Mouse (Mus musculus) embryonic facial prominence, embryonic 14.5 days (tissue): ENCODE data around the gene Glyctk. TPM values are rescaled to one million over a fixed set of nuclear protein-coding genes. Genes with fewer than 3 reads are reported as not detected.

ENCODE experiments used
- ATAC-seq: fragments of 200-750 bp; cut with Nextera tagmentation; 2 replicates; pipeline ENCODE4 v1.8.0; 2017; ENCODE audit warnings: low read depth, moderate number of reproducible peaks, moderate TSS enrichment
- DNase-seq: peaks from one replicate; pipeline ENCODE4 v3.0.0-alpha.2; 2015; ENCODE audit warnings: low spot score
- H3K27ac ChIP-seq: fragments of 300-500 bp; sonication (generic); replicated peaks from 2 replicates; pipeline ENCODE4 v1.5.1; 2014; ENCODE audit warnings: low read depth, mild to moderate bottlenecking, low read length, moderate library complexity
- H3K27me3 ChIP-seq: fragments of 300-500 bp; sonication (generic); replicated peaks from 2 replicates; pipeline ENCODE4 v1.6.1; 2014; ENCODE audit warnings: low read length; ENCODE audit not compliant: control insufficient read depth, insufficient read depth
- H3K36me3 ChIP-seq: fragments of 300-500 bp; sonication (generic); 2 replicates; pipeline ENCODE4 v1.6.1; 2014; ENCODE audit warnings: low read length, mixed read lengths; ENCODE audit not compliant: control insufficient read depth, insufficient read depth
- H3K4me1 ChIP-seq: fragments of 300-500 bp; sonication (generic); 2 replicates; pipeline ENCODE4 v1.6.1; 2014; ENCODE audit warnings: antibody characterized with exemption, low read length; ENCODE audit not compliant: control insufficient read depth, insufficient read depth
- H3K4me2 ChIP-seq: fragments of 300-500 bp; sonication (generic); 2 replicates; pipeline ENCODE4 v1.6.1; 2014; ENCODE audit warnings: low read depth, mild to moderate bottlenecking, low read length, moderate library complexity, mixed read lengths
- H3K4me3 ChIP-seq: fragments of 300-500 bp; sonication (generic); 2 replicates; pipeline ENCODE4 v1.5.1; 2014; ENCODE audit warnings: low read depth, mild to moderate bottlenecking, low read length
- H3K9ac ChIP-seq: fragments of 300-500 bp; sonication (generic); 2 replicates; pipeline ENCODE4 v1.6.1; 2014; ENCODE audit warnings: low read depth, mild to moderate bottlenecking, low read length, moderate library complexity, mixed read lengths
- H3K9me3 ChIP-seq: fragments of 300-500 bp; sonication (generic); 2 replicates; pipeline ENCODE4 v1.6.1; 2016; ENCODE audit warnings: low read length; ENCODE audit not compliant: control insufficient read depth
- WGBS: fragments of 180-500 bp; shearing (Covaris S2); extraction: QIAGEN DNeasy Blood & Tissue Kit; methylation state at CpG from one replicate; pipeline ENCODE4 v1.1.7; 2014; 5-methylcytosine and 5-hydroxymethylcytosine counted together
- polyA plus RNA-seq: library from polyadenylated mRNA; unstranded; fragments of >200 nt; fragmentation: Nextera tagmentation; extraction: Ambion mirVana; gene quantifications from 2 replicates; pipeline ENCODE4 v1.2.1, GENCODE M21; 2014

Gene Glyctk
- polyA plus RNA-seq, 1 experiment from 2014 or later = 1.9 TPM

- ATAC-seq (peak; percentile 51), DNase-seq (peak; percentile 81)
- Histone ChIP-seq H3K4me1 (peaks cover 20% of the 10 kb centered on the region), H3K4me3 (peak overlapping the region; percentile 66), H3K9me3 (no peaks in the 10 kb centered on the region), H3K36me3 (peaks cover 21% of the 10 kb centered on the region), H3K9ac (peak overlapping the region; percentile 82), H3K27ac (peak overlapping the region; percentile 44; the same call in 1 of the 2 replicates), H3K4me2 (peak overlapping the region; percentile 73), H3K27me3 (no peaks in the 10 kb centered on the region)
- 0% methylated on average over 27 of the region's 51 CpGs for WGBS
These were observed 41.1 kb upstream of the Glyctk start for GRCm38 (mm10) chr9:106198962-106199458.

- no peak for ATAC-seq
- Histone ChIP-seq H3K4me2 (peak overlapping the region; percentile 73; the same call in 1 of the 2 replicates), H3K4me3 (no peak overlapping the region; the same call in 1 of the 2 replicates), H3K36me3 (peaks cover 27% of the 10 kb centered on the region), H3K4me1 (peaks cover 14% of the 10 kb centered on the region), H3K9me3 (no peaks in the 10 kb centered on the region), H3K27ac (no peak overlapping the region), H3K9ac (no peak overlapping the region), H3K27me3 (no peaks in the 10 kb centered on the region)
- no peak for DNase-seq
- WGBS = 89% methylated on average over 9 of the region's 9 CpGs
These were observed 39.8 kb upstream of the Glyctk start for GRCm38 (mm10) chr9:106197732-106198131.

- Histone ChIP-seq H3K9me3 (no peaks in the 10 kb centered on the region), H3K27me3 (no peaks in the 10 kb centered on the region), H3K4me2 (no peak overlapping the region), H3K36me3 (peaks cover 32% of the 10 kb centered on the region), H3K9ac (no peak overlapping the region), H3K4me1 (peaks cover 11% of the 10 kb centered on the region), H3K4me3 (no peak overlapping the region), H3K27ac (no peak overlapping the region)
- no peak for ATAC-seq
- WGBS = 83% methylated on average over 3 of the region's 3 CpGs
- DNase-seq = no peak
These were observed 39.3 kb upstream of the Glyctk start for GRCm38 (mm10) chr9:106197081-106197713.

GRCm38 (mm10) chr9:106195693-106196092 is 37.8 kb upstream of the Glyctk start:
- H3K4me3 ChIP-seq = no peak overlapping the region
- H3K9ac ChIP-seq = no peak overlapping the region
- peaks cover 47% of the 10 kb centered on the region for H3K36me3 ChIP-seq
- H3K4me2 ChIP-seq = no peak overlapping the region
- ATAC-seq = no peak
- no peaks in the 10 kb centered on the region for H3K27me3 ChIP-seq
- 83% methylated on average over 8 of the region's 8 CpGs for WGBS
- no peak overlapping the region for H3K27ac ChIP-seq
- no peak for DNase-seq
- no peaks in the 10 kb centered on the region for H3K9me3 ChIP-seq
- H3K4me1 ChIP-seq = peaks cover 10% of the 10 kb centered on the region; the same call in 1 of the 2 replicates

GRCm38 (mm10) chr9:106193930-106194807 is 36.2 kb upstream of the Glyctk start:
- DNase-seq = no peak
- peaks cover 10% of the 10 kb centered on the region; the same call in 1 of the 2 replicates for H3K4me1 ChIP-seq
- H3K9ac ChIP-seq = no peak overlapping the region
- H3K4me3 ChIP-seq = no peak overlapping the region
- no peak for ATAC-seq
- peaks cover 62% of the 10 kb centered on the region for H3K36me3 ChIP-seq
- 84% methylated on average over 8 of the region's 8 CpGs for WGBS
- no peaks in the 10 kb centered on the region for H3K9me3 ChIP-seq
- H3K27ac ChIP-seq = no peak overlapping the region
- no peaks in the 10 kb centered on the region for H3K27me3 ChIP-seq
- no peak overlapping the region for H3K4me2 ChIP-seq

- Histone ChIP-seq H3K27ac (no peak overlapping the region), H3K4me2 (no peak overlapping the region), H3K4me1 (peaks cover 4% of the 10 kb centered on the region; the same call in 1 of the 2 replicates), H3K27me3 (no peaks in the 10 kb centered on the region), H3K9ac (no peak overlapping the region), H3K36me3 (peaks cover 74% of the 10 kb centered on the region), H3K4me3 (no peak overlapping the region), H3K9me3 (no peaks in the 10 kb centered on the region)
- no peak for ATAC-seq
- DNase-seq = no peak
- WGBS = 82% methylated on average over 1 of the region's 1 CpGs
These were observed 35.1 kb upstream of the Glyctk start for GRCm38 (mm10) chr9:106192998-106193397.

- no peaks in the 10 kb centered on the region for H3K9me3 ChIP-seq
- no peak for DNase-seq
- WGBS = 91% methylated on average over 8 of the region's 8 CpGs
These were observed 34.1 kb upstream of the Glyctk start for GRCm38 (mm10) chr9:106192024-106192423.

GRCm38 (mm10) chr9:106191355-106191754 is 33.4 kb upstream of the Glyctk start:
- H3K4me2 ChIP-seq = no peak overlapping the region
- peaks cover 83% of the 10 kb centered on the region for H3K36me3 ChIP-seq
- DNase-seq = no peak
- ATAC-seq = no peak
- no peaks in the 10 kb centered on the region for H3K4me1 ChIP-seq
- H3K27ac ChIP-seq = no peak overlapping the region
- WGBS = 100% methylated on average over 1 of the region's 1 CpGs
- H3K4me3 ChIP-seq = no peak overlapping the region
- H3K9ac ChIP-seq = no peak overlapping the region
- H3K9me3 ChIP-seq = no peaks in the 10 kb centered on the region
- H3K27me3 ChIP-seq = no peaks in the 10 kb centered on the region

More at GRCm38 (mm10) chr9:106192024-106192423, 34.1 kb upstream of the Glyctk start:
- Histone ChIP-seq H3K27ac (no peak overlapping the region), H3K27me3 (no peaks in the 10 kb centered on the region), H3K4me2 (no peak overlapping the region), H3K4me1 (no peaks in the 10 kb centered on the region), H3K4me3 (no peak overlapping the region), H3K9ac (no peak overlapping the region), H3K36me3 (peaks cover 83% of the 10 kb centered on the region)
- ATAC-seq = no peak
